Mouse (Mus musculus) ES-CJ7 (cell line): ENCODE measurements at regions not wholly inside any gene's neighbourhood (a gene's known extent, or its start where the extent isn't known, plus 50 kb on each side); places are given as distances from the start of the nearest gene placed in this dataset.
"Not testable (repeated sequence)": the region's sequence is repeated elsewhere in the genome, so short reads cannot be mapped to it uniquely, and the experiment has no call there.

Experiments used
- DNase-seq: peaks from one replicate; pipeline ENCODE4 v3.0.0; 2011; ENCODE audit warnings: low read depth, low spot score

- peak; percentile 71 for DNase-seq
Observed at GRCm38 (mm10) chr13:3216070-3216469, 321.8 kb upstream of the Gdi2 start.

- not testable (repeated sequence) for DNase-seq
Observed at GRCm38 (mm10) chr13:3221005-3221621, 316.8 kb upstream of the Gdi2 start.

GRCm38 (mm10) chr13:3221622-3222021 is 316.2 kb upstream of the Gdi2 start:
- peak; percentile 55 for DNase-seq

GRCm38 (mm10) chr13:3258379-3258778 is 279.5 kb upstream of the Gdi2 start:
- no peak for DNase-seq

GRCm38 (mm10) chr13:3276130-3276529 is 261.7 kb upstream of the Gdi2 start:
- DNase-seq = not testable (repeated sequence)
